Mouse (Mus musculus) liver, postnatal 0 days (tissue): ENCODE data around the gene Gnas.

Source experiments
- CTCF ChIP-seq: sonication (generic); IDR thresholded peaks from 2 replicates; pipeline ENCODE4 v1.5.1; 2016; ENCODE audit warnings: antibody characterized with exemption, low read depth
- EP300 ChIP-seq: IDR thresholded peaks from 2 replicates; pipeline ENCODE4 v1.6.1; 2016; ENCODE audit warnings: antibody characterized with exemption, low read depth, mild to moderate bottlenecking

DNA sequence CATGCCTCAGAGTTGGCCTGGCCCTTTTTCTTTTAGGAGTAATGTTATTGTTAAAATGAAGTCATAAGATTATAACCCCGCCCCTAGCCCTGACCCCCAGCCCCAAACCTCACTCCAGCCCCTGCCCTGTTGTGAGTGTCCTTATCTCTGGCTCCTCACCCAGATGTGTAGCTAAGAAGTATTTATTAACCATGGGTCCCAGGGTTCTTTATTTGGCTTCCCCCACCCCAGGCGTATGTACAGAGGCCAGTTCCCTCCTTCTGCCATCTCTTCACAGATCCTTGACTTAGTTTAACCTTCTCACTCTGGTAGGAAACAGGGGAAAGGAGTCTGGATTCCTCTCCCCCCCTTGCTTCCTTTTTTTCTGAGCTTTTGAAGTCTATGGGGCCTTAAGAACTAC, 28.5 kb downstream of the Gnas start:
- TF ChIP-seq CTCF = no peak
- no peak for TF ChIP-seq EP300
